Mouse (Mus musculus) left cerebral cortex, postnatal 10 days (tissue): ENCODE measurements at regions not wholly inside any gene's neighbourhood (a gene's known extent, or its start where the extent isn't known, plus 50 kb on each side); places are given as distances from the start of the nearest gene placed in this dataset.

ENCODE experiments used
- DNase-seq, 2 experiments: peaks; one replicate each; pipeline ENCODE4 v3.0.0; 2021 to 2022; ENCODE audit warnings: low spot score in 2 of 2, mixed read lengths in 1 of 2; ENCODE audit errors: extremely low spot score in 1 of 2
- intact Hi-C: fragments of 180-260 bp; cut with DNase I; formaldehyde crosslinking; loops from one replicate; pipeline ENCODE4 v1.15.1; 2025

GRCm38 (mm10) chr6:28986756-28987155 is 73.3 kb upstream of the Lep start:
- intact Hi-C loops = no loop called here
- no peak for DNase-seq

DNA sequence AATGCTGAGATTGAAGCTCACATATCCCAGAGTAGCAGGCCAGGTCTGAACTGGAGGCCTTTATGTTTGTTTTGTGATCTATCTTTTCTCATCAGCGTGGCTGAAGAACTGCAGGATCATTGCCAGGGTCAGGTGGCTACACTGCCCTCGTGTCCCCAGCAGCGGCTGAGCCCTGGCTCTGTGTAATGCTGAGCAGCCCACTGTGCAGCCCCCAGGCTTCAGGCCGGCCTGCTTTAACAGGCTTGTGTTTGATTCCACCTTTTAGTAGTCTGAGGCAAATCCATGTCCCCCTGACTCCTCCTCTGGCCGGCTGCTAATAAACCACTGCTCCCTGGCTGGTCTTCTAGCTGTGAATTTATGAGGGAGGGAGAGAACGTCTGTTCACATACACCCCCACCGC is 72.6 kb upstream of the Lep start:
- DNase-seq = no peak
- intact Hi-C loops = no loop called here

- intact Hi-C loops = no loop called here
- DNase-seq = no peak
Measured at GRCm38 (mm10) chr6:28989433-28989832, 70.6 kb upstream of the Lep start.

GRCm38 (mm10) chr6:28990210-28990609 is 69.8 kb upstream of the Lep start:
- no peak for DNase-seq

DNA sequence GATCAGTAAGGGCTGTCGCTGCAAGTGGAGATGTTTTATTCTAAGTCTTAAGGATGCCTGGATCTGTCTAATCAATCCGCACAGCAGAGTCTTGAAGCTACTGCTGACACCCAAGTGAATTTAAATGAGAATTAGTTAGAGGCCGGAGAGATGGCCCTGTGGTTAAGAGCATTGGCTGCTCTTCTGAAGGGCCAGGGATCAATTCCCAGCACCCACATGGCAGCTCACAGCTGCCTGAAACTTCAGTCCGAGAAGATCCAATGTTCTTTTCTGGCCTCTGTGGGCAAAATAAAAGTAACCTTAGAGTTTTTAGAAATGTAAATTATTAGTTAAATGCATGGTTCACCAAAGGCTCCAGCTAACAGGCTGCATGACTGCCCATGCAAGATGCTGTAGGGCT is 65.5 kb upstream of the Lep start:
- intact Hi-C loops = no loop called here
- no peak for DNase-seq

More at GRCm38 (mm10) chr6:28990210-28990609, 69.8 kb upstream of the Lep start:
- intact Hi-C loops = no loop called here

DNA sequence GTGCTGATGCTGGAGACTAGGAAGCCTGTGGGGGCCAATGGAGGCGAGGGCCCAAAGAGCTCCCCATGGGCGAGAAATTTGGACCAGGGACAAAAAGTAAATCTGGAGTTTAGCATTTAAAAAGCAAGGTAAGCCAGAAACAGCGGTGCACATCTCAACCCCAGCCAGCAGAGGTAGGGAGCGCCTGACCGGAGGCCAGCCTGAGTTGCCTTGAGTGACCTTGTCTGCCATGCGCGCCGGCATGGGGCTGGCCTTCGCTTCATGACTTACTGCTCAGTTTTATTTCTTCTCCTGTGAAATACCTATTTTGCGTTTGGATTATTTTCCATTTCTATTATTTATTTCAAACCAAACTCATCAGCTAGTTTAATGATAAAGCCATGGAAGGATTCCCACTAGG is 64.3 kb upstream of the Lep start:
- no peak for DNase-seq
- intact Hi-C loops = no loop called here

- DNase-seq = no peak
- intact Hi-C loops = no loop called here
Measured at GRCm38 (mm10) chr6:28999386-29000094, 60.5 kb upstream of the Lep start.

GRCm38 (mm10) chr6:29002141-29002540 is 57.9 kb upstream of the Lep start:
- intact Hi-C loops = no loop called here

DNA sequence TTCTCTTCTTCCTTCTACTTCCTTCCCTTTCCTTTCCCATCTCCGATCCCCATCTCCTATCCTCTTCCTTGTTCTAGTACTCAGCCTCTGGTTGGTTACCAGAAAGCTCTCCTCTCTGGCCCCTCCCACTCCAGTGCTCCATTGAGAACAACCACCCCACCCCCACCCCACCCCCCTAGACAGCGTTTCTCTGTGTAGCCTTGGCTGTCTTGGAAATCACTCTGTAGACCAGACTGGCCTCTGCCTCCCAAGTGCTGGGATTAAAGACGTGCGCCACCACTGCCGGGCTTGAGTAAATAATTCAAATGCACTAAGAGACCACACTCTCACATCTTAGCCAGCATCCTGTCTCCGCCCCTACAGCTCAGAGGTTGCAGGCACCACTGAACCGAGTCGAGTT is 57.2 kb upstream of the Lep start:
- intact Hi-C loops = no loop called here
- DNase-seq = peak in 1 of 2 experiments; percentile 11

More at GRCm38 (mm10) chr6:29002141-29002540, 57.9 kb upstream of the Lep start:
- DNase-seq = peak in 1 of 2 experiments; percentile 7

GRCm38 (mm10) chr6:29005803-29006202 is 54.2 kb upstream of the Lep start:
- DNase-seq = no peak
- intact Hi-C loops = no loop called here
